Mouse (Mus musculus) myocyte (in vitro differentiated cells): ENCODE data around the gene Snapc5. TPM values are rescaled to one million over a fixed set of nuclear protein-coding genes. Genes with fewer than 3 reads are reported as not detected.
A peak's percentile ranks its signal among the peaks of the same experiment; 100 is the strongest.
"Not testable (repeated sequence)": the region's sequence is repeated elsewhere in the genome, so short reads cannot be mapped to it uniquely, and the experiment has no call there.

Source experiments
- H3K27me3 ChIP-seq: one replicate; pipeline ENCODE4 v1.6.1; 2011; ENCODE audit not compliant: control insufficient read depth, insufficient read depth, insufficient read length
- H3K36me3 ChIP-seq: one replicate; pipeline ENCODE4 v1.6.1; 2011; ENCODE audit not compliant: control insufficient read depth, insufficient read depth
- H3K4me2 ChIP-seq: one replicate; pipeline ENCODE4 v1.6.1; 2011; ENCODE audit warnings: low read depth, control low read depth
- H3K4me3 ChIP-seq: one replicate; pipeline ENCODE4 v1.5.1; 2011; ENCODE audit warnings: mild to moderate bottlenecking, control low read depth, moderate library complexity
- H3K79me2 ChIP-seq: one replicate; pipeline ENCODE4 v1.6.1; 2011; ENCODE audit not compliant: control insufficient read depth, insufficient read depth
- H3ac ChIP-seq: one replicate; pipeline ENCODE4 v1.6.1; 2011; ENCODE audit not compliant: control insufficient read depth, insufficient read length
- CEBPB ChIP-seq: IDR thresholded peaks from 2 replicates; pipeline ENCODE4 v1.6.1; 2011; ENCODE audit warnings: mild to moderate bottlenecking, moderate library complexity; ENCODE audit not compliant: poor library complexity, insufficient read depth, severe bottlenecking
- E2F4 ChIP-seq: IDR thresholded peaks from one replicate; pipeline ENCODE4 v1.6.1; 2011; ENCODE audit warnings: mild to moderate bottlenecking, control low read depth, moderate library complexity; ENCODE audit not compliant: insufficient read depth
- MAX ChIP-seq: IDR thresholded peaks from one replicate; pipeline ENCODE4 v1.6.1; 2011; ENCODE audit warnings: low read depth, mild to moderate bottlenecking, control low read depth
- MYOD1 ChIP-seq, 3 experiments: IDR thresholded peaks; one replicate each; pipeline ENCODE4 v1.6.1; 2011; ENCODE audit warnings: control low read depth in 2 of 3, low read depth in 2 of 3, mild to moderate bottlenecking in 2 of 3, moderate library complexity in 1 of 3; ENCODE audit not compliant: insufficient read length in 2 of 3, control insufficient read depth in 1 of 3
- MYOG ChIP-seq, 3 experiments: IDR thresholded peaks; one replicate each; pipeline ENCODE4 v1.6.1; 2011; ENCODE audit warnings: control low read depth in 2 of 3, low read depth in 2 of 3, mild to moderate bottlenecking in 2 of 3; ENCODE audit not compliant: insufficient read length in 2 of 3, control insufficient read depth in 1 of 3, insufficient read depth in 1 of 3
- POLR2A ChIP-seq: IDR thresholded peaks from one replicate; pipeline ENCODE4 v1.6.1; 2011; ENCODE audit warnings: low read depth, mild to moderate bottlenecking, control low read depth, moderate library complexity; ENCODE audit not compliant: insufficient read length
- POLR2AphosphoS2 ChIP-seq: IDR thresholded peaks from one replicate; pipeline ENCODE4 v1.6.1; 2011; ENCODE audit warnings: low read depth, control low read depth; ENCODE audit not compliant: insufficient read length
- REST ChIP-seq: IDR thresholded peaks from one replicate; pipeline ENCODE4 v1.6.1; 2011; ENCODE audit warnings: mild to moderate bottlenecking, control low read depth, moderate library complexity; ENCODE audit not compliant: insufficient read depth, insufficient read length
- SRF ChIP-seq: IDR thresholded peaks from one replicate; pipeline ENCODE4 v1.6.1; 2011; ENCODE audit warnings: low read depth; ENCODE audit not compliant: control insufficient read depth, insufficient read length
- TCF12 ChIP-seq: IDR thresholded peaks from one replicate; pipeline ENCODE4 v1.6.1; 2011; ENCODE audit warnings: mild to moderate bottlenecking, control low read depth; ENCODE audit not compliant: poor library complexity, insufficient read depth, severe bottlenecking
- TCF3 ChIP-seq: IDR thresholded peaks from one replicate; pipeline ENCODE4 v1.6.1; 2011; ENCODE audit warnings: low read depth, control low read depth; ENCODE audit not compliant: insufficient read length
- USF1 ChIP-seq: IDR thresholded peaks from one replicate; pipeline ENCODE4 v1.6.1; 2011; ENCODE audit warnings: low read depth, mild to moderate bottlenecking, control low read depth, moderate library complexity
- polyA plus RNA-seq: library from polyadenylated mRNA; unstranded; fragments of >200 nt; fragmentation: generic; extraction: Trizol; gene quantifications from one replicate; pipeline ENCODE4 v1.2.1, GENCODE M21; 2012; ENCODE audit warnings: missing spikeins

Snapc5 gene
- 6.0 TPM for polyA plus RNA-seq

GRCm38 (mm10) chr9:64178974-64179646, at the start of gene Snapc5:
Snapc5 (plus strand) TSS chr9:64179274.
- TF ChIP-seq POLR2AphosphoS2, result peak; percentile 93
- TF ChIP-seq USF1, result no peak
- TF ChIP-seq POLR2A, result peak; percentile 55
- H3ac ChIP-seq, result no peak within 1 kb of the TSS
- peak within 1 kb of the TSS; percentile 27 for H3K4me3 ChIP-seq
- peak within 1 kb of the TSS; percentile 63 for H3K4me2 ChIP-seq
- no peaks in the 10 kb centered on the region for H3K27me3 ChIP-seq
- peaks cover 26% of the 10 kb centered on the region for H3K79me2 ChIP-seq
- peaks cover 70% of the 10 kb centered on the region for H3K36me3 ChIP-seq

DNA sequence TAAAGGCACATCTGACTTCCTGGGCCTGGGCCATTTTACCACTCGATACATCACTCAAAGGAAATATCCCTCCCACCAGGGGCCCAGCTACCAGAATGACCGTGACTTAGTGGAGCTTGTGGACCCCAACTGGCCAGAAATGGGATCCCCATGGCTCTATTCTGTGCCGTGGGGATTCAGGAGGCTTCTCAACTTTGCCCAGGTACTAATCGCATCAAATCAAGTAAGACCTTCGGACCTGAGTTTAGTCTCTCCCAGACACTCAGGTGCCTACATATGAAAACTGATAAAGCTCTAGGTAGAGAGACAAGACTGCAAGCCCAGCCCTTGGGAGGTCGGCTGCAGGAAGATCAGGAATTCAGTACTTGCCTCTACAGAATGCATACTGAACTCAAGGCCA, 47.5 kb upstream of the Snapc5 start:
- H3K36me3 ChIP-seq, result no peaks in the 10 kb centered on the region

DNA sequence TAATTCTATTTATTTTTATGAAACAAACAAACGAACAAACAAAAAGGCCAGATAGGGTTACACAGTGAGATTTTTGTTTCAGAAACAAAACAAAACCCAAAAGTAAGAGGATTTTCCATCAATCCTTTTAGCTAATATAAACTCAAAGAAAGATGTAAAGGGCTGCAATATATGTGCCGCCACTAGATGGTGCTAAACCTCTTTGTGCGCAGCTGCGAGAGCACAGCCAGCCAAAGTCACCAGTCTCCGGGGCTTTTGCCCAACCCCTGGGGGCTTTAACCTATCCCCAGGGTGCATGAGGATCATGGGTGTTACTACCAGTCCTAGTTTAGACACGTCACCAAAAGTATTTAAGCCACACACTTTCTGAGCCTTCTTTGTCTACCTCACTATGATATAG, 40.2 kb upstream of the Snapc5 start:
- peaks cover 21% of the 10 kb centered on the region for H3K36me3 ChIP-seq
- not testable (repeated sequence) for H3K79me2 ChIP-seq, H3K27me3 ChIP-seq, H3K4me3 ChIP-seq, H3ac ChIP-seq
- peak overlapping the region; percentile 32 for H3K4me2 ChIP-seq

More for the DNA sequence above, 47.5 kb upstream of the Snapc5 start:
- TF ChIP-seq MAX, result no peak
- no peak for TF ChIP-seq MYOD1 (IDR thresholded peaks at IDR 0.05; ENCODE audit: control insufficient read depth in 1 of 3, insufficient read length in 2 of 3, low read depth in 2 of 3)
- no peak for TF ChIP-seq POLR2A
- TF ChIP-seq POLR2AphosphoS2, result no peak
- TF ChIP-seq TCF3, result no peak
- no peak for TF ChIP-seq USF1
- TF ChIP-seq TCF12, result no peak
- TF ChIP-seq CEBPB, result no peak
- no peak for TF ChIP-seq E2F4
- TF ChIP-seq MYOG (IDR thresholded peaks at IDR 0.05; ENCODE audit: control insufficient read depth in 1 of 3, insufficient read depth in 1 of 3, insufficient read length in 2 of 3, low read depth in 2 of 3), result no peak
- no peak for TF ChIP-seq SRF
- TF ChIP-seq REST, result no peak
- Histone ChIP-seq H3K79me2 (no peaks in the 10 kb centered on the region), H3K4me3 (no peak overlapping the region), H3K4me2 (no peak overlapping the region), H3K27me3 (no peaks in the 10 kb centered on the region), H3ac (no peak overlapping the region)

DNA sequence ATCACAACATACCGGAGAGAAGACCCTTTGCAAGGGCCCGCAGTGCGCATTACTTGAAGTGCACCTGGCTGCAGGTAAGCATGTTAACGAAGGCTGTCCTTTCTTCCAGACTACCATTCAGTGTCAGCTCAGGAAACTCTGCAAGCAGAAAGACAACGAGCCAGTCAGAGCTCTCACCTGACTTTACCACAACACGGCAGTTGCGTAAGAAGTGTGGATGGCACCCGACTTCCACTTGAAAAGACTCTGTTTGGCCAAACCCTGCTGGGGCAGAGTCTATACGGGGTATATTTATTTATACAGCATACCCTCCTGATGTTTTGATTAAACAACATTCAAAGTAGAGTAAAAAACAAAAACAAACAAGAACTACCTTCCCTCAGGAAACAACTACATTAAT, 39.2 kb upstream of the Snapc5 start:
- Histone ChIP-seq H3K36me3 (peaks cover 24% of the 10 kb centered on the region), H3K4me2 (no peak overlapping the region)
- TF ChIP-seq USF1 (no peak), REST (no peak), TCF12 (no peak), TCF3 (no peak), SRF (no peak), CEBPB (no peak), POLR2AphosphoS2 (no peak), MYOD1 (IDR thresholded peaks at IDR 0.05; ENCODE audit: control insufficient read depth in 1 of 3, insufficient read length in 2 of 3, low read depth in 2 of 3) (no peak), E2F4 (no peak), POLR2A (no peak), MYOG (IDR thresholded peaks at IDR 0.05; ENCODE audit: control insufficient read depth in 1 of 3, insufficient read depth in 1 of 3, insufficient read length in 2 of 3, low read depth in 2 of 3) (no peak), MAX (no peak)

GRCm38 (mm10) chr9:64156641-64157040, 22.4 kb upstream of the Snapc5 start:
- no peak overlapping the region for H3K4me3 ChIP-seq
- no peaks in the 10 kb centered on the region for H3K27me3 ChIP-seq
- H3K36me3 ChIP-seq, result peaks cover 29% of the 10 kb centered on the region
- TF ChIP-seq POLR2AphosphoS2, result no peak
- H3K79me2 ChIP-seq, result no peaks in the 10 kb centered on the region
- H3K4me2 ChIP-seq, result no peak overlapping the region
- H3ac ChIP-seq, result no peak overlapping the region

More for the DNA sequence above, 39.2 kb upstream of the Snapc5 start:
- no peaks in the 10 kb centered on the region for H3K79me2 ChIP-seq
- H3K4me3 ChIP-seq, result no peak overlapping the region
- H3ac ChIP-seq, result no peak overlapping the region
- no peaks in the 10 kb centered on the region for H3K27me3 ChIP-seq

DNA sequence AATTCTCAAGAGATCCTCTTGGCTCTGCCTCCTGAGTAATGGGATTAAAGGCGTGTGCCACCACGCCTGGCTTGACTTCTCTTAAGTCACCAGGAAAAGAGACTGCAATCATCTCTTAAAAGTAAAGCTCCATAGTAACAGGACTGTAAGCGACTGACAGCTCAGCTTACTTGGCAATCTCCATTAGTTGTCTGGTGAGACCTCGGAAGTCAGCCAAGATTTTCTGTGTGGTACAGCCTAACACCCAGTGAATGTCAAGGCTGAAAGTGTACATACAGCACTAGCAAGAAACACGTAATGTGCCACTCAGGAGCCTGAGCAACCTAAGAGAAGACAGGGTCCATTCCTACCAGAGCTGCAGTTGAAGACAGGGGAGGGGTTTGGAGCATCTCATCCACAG, 18.6 kb upstream of the Snapc5 start:
- no peak overlapping the region for H3K4me3 ChIP-seq
- no peak overlapping the region for H3ac ChIP-seq
- H3K4me2 ChIP-seq, result no peak overlapping the region
- peaks cover 33% of the 10 kb centered on the region for H3K36me3 ChIP-seq
- no peaks in the 10 kb centered on the region for H3K27me3 ChIP-seq
- H3K79me2 ChIP-seq, result no peaks in the 10 kb centered on the region
- TF ChIP-seq E2F4, result no peak
- no peak for TF ChIP-seq TCF12
- TF ChIP-seq TCF3, result no peak
- no peak for TF ChIP-seq MAX
- TF ChIP-seq MYOD1 (IDR thresholded peaks at IDR 0.05; ENCODE audit: control insufficient read depth in 1 of 3, insufficient read length in 2 of 3, low read depth in 2 of 3), result no peak

GRCm38 (mm10) chr9:64169967-64170366, 9.1 kb upstream of the Snapc5 start:
- H3K36me3 ChIP-seq, H3K4me3 ChIP-seq, H3K4me2 ChIP-seq: not testable (repeated sequence)

More at GRCm38 (mm10) chr9:64169967-64170366, 9.1 kb upstream of the Snapc5 start:
- peaks cover 39% of the 10 kb centered on the region for H3K79me2 ChIP-seq
- not testable (repeated sequence) for H3ac ChIP-seq, H3K27me3 ChIP-seq
